Mouse (Mus musculus) stomach, embryonic 16.5 days (tissue): ENCODE results near the gene Csf1. TPM values are rescaled to one million over a fixed set of nuclear protein-coding genes. Genes with fewer than 3 reads are reported as not detected.

Experiments used
- ATAC-seq: fragments of 200-750 bp; cut with Nextera tagmentation; 2 replicates; pipeline ENCODE4 v1.8.0; 2017; ENCODE audit warnings: moderate number of reproducible peaks, moderate TSS enrichment; ENCODE audit not compliant: insufficient read depth, low FRiP score
- H3K27ac ChIP-seq: fragments of 300-500 bp; sonication (generic); 2 replicates; pipeline ENCODE4 v1.5.1; 2014; ENCODE audit warnings: low read length
- H3K27me3 ChIP-seq: fragments of 300-500 bp; sonication (generic); 2 replicates; pipeline ENCODE4 v1.6.1; 2014; ENCODE audit warnings: low read length, control low read depth, mixed read lengths; ENCODE audit not compliant: control insufficient read depth, insufficient read depth
- H3K36me3 ChIP-seq: fragments of 300-500 bp; sonication (generic); 2 replicates; pipeline ENCODE4 v1.6.1; 2014; ENCODE audit warnings: low read length; ENCODE audit not compliant: control insufficient read depth, insufficient read depth
- H3K4me1 ChIP-seq: fragments of 300-500 bp; sonication (generic); 2 replicates; pipeline ENCODE4 v1.6.1; 2014; ENCODE audit warnings: low read length, control low read depth, mixed read lengths; ENCODE audit not compliant: control insufficient read depth, insufficient read depth
- H3K4me2 ChIP-seq: fragments of 300-500 bp; sonication (generic); 2 replicates; pipeline ENCODE4 v1.6.1; 2014; ENCODE audit warnings: low read depth, low read length, mixed read lengths
- H3K4me3 ChIP-seq: fragments of 300-500 bp; sonication (generic); replicated peaks from 2 replicates; pipeline ENCODE4 v1.5.1; 2014; ENCODE audit warnings: mild to moderate bottlenecking, low read length
- H3K9ac ChIP-seq: fragments of 300-500 bp; sonication (generic); 2 replicates; pipeline ENCODE4 v1.6.1; 2014; ENCODE audit warnings: low read length
- H3K9me3 ChIP-seq: fragments of 300-500 bp; sonication (generic); replicated peaks from 2 replicates; pipeline ENCODE4 v1.6.1; 2016; ENCODE audit warnings: low read length, control low read depth; ENCODE audit not compliant: control insufficient read depth
- WGBS: fragments of 180-500 bp; shearing (Covaris S2); extraction: QIAGEN DNeasy Blood & Tissue Kit; methylation state at CpG from one replicate; pipeline ENCODE4 v1.1.7; 2014; 5-methylcytosine and 5-hydroxymethylcytosine counted together
- polyA plus RNA-seq: library from polyadenylated mRNA; unstranded; fragments of >200 nt; fragmentation: Nextera tagmentation; extraction: Ambion mirVana; gene quantifications from 2 replicates; pipeline ENCODE4 v1.2.1, GENCODE M21; 2015

The Csf1 gene
- polyA plus RNA-seq, 1 experiment from 2014 or later = 20.2 TPM

DNA sequence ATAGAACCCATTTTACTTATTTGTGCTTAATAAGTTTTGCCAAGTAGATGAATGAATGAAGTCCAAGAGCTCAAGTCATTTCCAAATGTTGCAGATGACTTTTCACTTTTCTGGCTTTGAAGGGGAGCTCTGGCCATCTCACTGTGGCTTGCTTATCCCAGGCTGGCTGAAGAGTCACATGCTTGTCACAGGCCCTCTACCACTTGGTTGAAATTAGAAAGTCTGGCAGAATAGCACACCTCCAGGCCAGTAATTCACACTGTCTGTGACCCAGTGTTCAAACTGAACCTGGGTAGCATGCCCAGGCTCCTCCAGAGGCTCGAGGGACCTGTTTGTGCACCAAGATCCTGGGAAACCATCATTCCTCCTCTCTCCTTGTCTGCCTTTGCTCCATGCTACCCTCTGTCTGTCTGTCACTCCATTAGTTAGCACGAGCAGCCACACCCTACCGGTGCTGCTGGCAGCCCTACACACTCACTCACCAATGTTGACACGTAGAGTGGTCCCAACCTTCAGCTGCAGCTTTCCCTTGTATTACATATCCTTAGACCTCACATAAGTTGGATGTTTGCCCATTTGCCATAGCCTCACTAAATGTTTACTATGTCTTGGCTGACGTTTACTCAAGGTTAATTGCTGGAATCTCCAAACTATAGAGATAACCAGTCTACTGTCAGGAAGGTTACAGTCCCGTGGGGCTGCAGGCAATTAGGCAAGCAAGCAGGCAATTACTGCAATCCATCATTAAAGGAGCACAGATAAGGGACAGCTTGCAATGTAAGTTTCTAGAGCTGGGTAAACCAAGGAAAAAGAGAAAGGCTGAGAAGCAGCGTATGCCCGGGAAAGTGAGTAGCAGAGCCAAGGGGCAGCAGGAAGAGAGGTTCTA is 8.1 kb upstream of the Csf1 start:
- Histone ChIP-seq H3K4me3 (no peak overlapping the region), H3K27me3 (no peaks in the 10 kb centered on the region), H3K9ac (no peak overlapping the region), H3K27ac (no peak overlapping the region), H3K36me3 (no peaks in the 10 kb centered on the region), H3K9me3 (no peaks in the 10 kb centered on the region), H3K4me1 (peaks cover 16% of the 10 kb centered on the region), H3K4me2 (no peak overlapping the region)
- ATAC-seq = no peak; the same call in 1 of the 2 replicates
- WGBS = 17% methylated on average over 8 of the region's 8 CpGs

DNA sequence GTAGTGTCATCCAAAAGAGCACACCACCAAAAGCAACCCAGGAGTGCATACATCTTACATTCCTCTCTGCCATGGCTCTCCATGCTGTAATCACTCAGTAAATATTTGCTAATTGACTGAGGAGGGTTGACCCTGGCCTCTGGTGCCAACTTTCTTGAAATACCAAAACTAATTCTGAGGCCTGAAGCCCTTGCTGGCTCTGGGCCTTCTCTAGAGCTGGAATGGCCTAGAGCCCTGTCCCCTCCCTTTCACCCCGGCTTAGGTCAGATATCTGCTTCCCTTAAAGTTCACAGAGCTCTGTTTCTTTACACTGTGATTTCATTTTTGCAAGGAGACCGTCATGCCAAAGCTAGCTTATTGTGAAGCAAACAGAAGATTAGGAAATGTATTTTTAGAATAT is 6.5 kb upstream of the Csf1 start:
- no peak overlapping the region for H3K27ac ChIP-seq
- WGBS = 41% methylated on average over 2 of the region's 2 CpGs

DNA sequence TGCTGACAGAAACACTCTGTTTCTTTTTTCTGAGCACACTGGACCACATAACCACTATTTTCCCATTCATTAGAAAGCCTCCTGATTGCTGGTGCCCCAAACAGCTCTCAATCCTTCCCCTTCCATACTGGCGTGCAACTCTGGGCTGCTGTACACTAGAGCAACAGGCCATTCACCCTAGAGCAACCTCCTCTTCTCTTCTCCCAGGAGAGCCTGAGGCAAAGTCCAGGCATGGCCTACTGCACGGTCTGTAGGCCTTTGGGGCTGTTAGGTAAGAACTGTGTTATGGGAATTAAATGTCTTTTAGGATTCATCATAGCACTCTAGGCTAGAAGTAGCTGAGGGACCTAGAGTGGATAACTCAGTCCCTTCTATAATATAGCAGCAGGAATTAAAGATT is 5.7 kb upstream of the Csf1 start:
- no peaks in the 10 kb centered on the region for H3K9me3 ChIP-seq
- H3K27ac ChIP-seq = no peak overlapping the region
- no peaks in the 10 kb centered on the region for H3K36me3 ChIP-seq
- no peak for ATAC-seq
- H3K4me3 ChIP-seq = no peak overlapping the region
- H3K4me1 ChIP-seq = peaks cover 16% of the 10 kb centered on the region
- no peak overlapping the region for H3K9ac ChIP-seq
- H3K27me3 ChIP-seq = 0 out of 2 replicates have a peak, but pooled peaks cover 2% of the 10 kb centered on the region
- WGBS = 81% methylated on average over 2 of the region's 2 CpGs
- no peak overlapping the region for H3K4me2 ChIP-seq

More for the DNA sequence above, 6.5 kb upstream of the Csf1 start:
- no peak overlapping the region for H3K4me3 ChIP-seq
- no peaks in the 10 kb centered on the region for H3K9me3 ChIP-seq
- peaks cover 16% of the 10 kb centered on the region for H3K4me1 ChIP-seq
- H3K36me3 ChIP-seq = no peaks in the 10 kb centered on the region
- no peak overlapping the region for H3K9ac ChIP-seq
- H3K4me2 ChIP-seq = no peak overlapping the region
- 0 out of 2 replicates have a peak, but pooled peaks cover 2% of the 10 kb centered on the region for H3K27me3 ChIP-seq
- peak; percentile 61; the same call in 1 of the 2 replicates for ATAC-seq

DNA sequence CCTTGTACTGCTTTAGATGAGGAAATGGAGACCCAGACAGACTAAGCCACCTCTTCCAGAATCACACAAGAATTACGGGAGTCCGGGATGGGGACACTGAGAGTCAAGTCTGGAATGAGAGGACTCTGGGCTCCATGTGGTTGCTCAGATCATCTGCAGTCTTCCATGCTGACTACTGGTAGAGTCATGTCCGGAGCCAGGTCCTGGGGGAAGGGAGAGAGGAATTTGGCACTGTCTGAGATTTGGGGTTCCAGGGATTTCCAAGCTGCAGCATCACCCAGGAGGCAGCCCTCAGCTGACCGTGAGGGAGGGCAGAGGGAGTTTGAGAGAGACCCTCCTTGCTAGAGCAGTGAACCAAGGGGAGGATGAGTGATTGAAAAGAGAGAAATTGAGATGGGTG is 3.3 kb upstream of the Csf1 start:
- no peak overlapping the region for H3K4me2 ChIP-seq
- WGBS = 70% methylated on average over 4 of the region's 4 CpGs

DNA sequence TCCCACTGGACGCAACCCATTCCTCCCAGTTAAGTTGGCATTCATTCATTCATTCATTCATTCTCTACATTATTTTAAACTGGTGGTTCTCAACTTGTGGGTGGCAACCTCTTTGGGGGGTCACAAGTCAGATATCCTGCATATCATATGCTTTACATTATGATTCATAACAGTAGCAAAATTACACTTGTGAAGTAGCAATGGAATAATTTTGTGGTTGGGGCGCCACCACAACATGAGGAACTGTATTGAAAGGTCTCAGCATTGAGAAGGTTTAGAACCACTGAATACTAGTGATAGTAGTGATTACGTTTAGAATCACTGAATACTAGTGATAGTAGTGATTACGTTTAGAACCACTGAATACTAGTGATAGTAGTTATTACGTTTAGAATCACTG is 1.2 kb upstream of the Csf1 start:
- Histone ChIP-seq H3K27ac (no peak overlapping the region), H3K4me1 (peaks cover 22% of the 10 kb centered on the region), H3K4me3 (no peak overlapping the region), H3K9me3 (no peaks in the 10 kb centered on the region), H3K9ac (no peak overlapping the region), H3K27me3 (0 out of 2 replicates have a peak, but pooled peaks cover 2% of the 10 kb centered on the region), H3K4me2 (no peak overlapping the region), H3K36me3 (no peaks in the 10 kb centered on the region)
- WGBS = 93% methylated on average over 5 of the region's 5 CpGs
- no peak for ATAC-seq

More for the DNA sequence above, 3.3 kb upstream of the Csf1 start:
- Histone ChIP-seq H3K27me3 (0 out of 2 replicates have a peak, but pooled peaks cover 2% of the 10 kb centered on the region), H3K4me3 (no peak overlapping the region), H3K9me3 (no peaks in the 10 kb centered on the region), H3K36me3 (no peaks in the 10 kb centered on the region), H3K27ac (no peak overlapping the region), H3K9ac (no peak overlapping the region), H3K4me1 (peaks cover 24% of the 10 kb centered on the region)
- ATAC-seq = no peak

DNA sequence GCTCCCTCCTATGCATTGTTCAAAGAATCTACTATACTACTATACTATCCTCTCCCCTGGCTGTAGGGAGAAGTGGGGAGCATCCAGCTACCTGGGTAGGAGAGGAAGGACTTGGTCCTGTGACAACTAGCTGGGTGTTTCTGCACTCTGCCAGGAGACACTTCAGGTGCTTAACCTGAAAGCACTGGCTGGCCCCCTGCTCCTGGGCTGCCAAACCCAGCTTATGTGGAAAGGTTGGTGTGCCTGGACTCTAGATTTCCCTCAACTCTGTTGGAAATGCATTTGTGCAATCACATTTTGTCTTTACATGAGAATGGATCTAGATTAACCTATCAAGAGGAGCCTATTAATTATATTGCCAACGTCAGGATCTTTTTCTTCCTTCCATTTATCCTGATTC is 502 bp upstream of the Csf1 start:
- H3K4me2 ChIP-seq = peak overlapping the region; percentile 84
- H3K27ac ChIP-seq = peak overlapping the region; percentile 90
- WGBS = 45% methylated on average over 1 of the region's 1 CpGs
- H3K36me3 ChIP-seq = no peaks in the 10 kb centered on the region
- peak overlapping the region; percentile 76 for H3K4me3 ChIP-seq
- H3K4me1 ChIP-seq = peaks cover 22% of the 10 kb centered on the region
- ATAC-seq = no peak
- no peaks in the 10 kb centered on the region for H3K9me3 ChIP-seq
- peak overlapping the region; percentile 93; the same call in 1 of the 2 replicates for H3K9ac ChIP-seq
- 0 out of 2 replicates have a peak, but pooled peaks cover 2% of the 10 kb centered on the region for H3K27me3 ChIP-seq

DNA sequence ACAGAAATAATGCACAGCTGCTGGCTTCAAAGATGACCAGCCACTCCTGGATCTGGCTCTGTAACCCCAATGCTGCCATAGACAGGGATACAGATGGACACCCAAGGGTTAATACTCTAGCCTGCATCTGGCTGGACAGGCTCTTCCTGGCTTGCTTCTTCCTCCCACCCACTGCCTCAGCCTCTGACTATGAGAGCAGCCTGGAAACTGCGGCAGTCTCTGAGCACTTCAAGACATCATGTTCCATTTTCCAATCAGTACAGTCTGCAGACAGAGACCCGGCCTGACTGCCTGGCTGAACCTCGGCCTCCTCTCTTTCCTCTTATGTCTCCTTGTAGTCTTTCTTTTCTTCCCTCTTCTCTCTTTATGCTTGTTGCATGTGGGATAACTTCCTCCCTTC is 1.6 kb downstream of the Csf1 start:
- H3K4me2 ChIP-seq = peak overlapping the region; percentile 84
- ATAC-seq = no peak
- H3K9me3 ChIP-seq = no peaks in the 10 kb centered on the region
- H3K4me3 ChIP-seq = peak overlapping the region; percentile 76
- peak overlapping the region; percentile 93 for H3K9ac ChIP-seq
- H3K27ac ChIP-seq = peak overlapping the region; percentile 90; the same call in 1 of the 2 replicates
- no peaks in the 10 kb centered on the region for H3K36me3 ChIP-seq
- 0 out of 2 replicates have a peak, but pooled peaks cover 2% of the 10 kb centered on the region for H3K27me3 ChIP-seq
- H3K4me1 ChIP-seq = peaks cover 22% of the 10 kb centered on the region
- WGBS = 20% methylated on average over 3 of the region's 3 CpGs

DNA sequence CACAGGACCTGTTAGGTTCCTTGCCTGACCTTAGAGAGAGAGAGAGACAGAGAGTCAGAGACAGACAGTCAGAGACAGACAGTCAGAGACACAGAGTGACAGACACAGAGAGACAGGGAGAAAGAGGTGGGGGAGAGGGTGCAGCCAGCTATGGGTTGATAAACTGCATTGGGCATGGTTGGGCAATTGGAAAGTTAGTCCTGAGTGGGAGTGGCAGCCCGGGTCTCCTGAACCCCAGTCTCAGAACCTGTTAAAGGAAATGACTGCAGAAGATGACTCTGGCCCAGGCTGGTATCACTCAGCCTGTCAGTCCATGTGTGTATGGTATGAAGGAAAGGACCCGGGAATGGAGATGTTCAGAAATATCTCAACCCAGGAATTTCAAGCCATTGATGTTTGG is 2.1 kb downstream of the Csf1 start:
- no peak overlapping the region for H3K27ac ChIP-seq
- 39% methylated on average over 2 of the region's 2 CpGs for WGBS
- peak overlapping the region; percentile 93 for H3K9ac ChIP-seq
- no peaks in the 10 kb centered on the region for H3K36me3 ChIP-seq
- ATAC-seq = no peak
- no peaks in the 10 kb centered on the region for H3K9me3 ChIP-seq
- H3K27me3 ChIP-seq = 0 out of 2 replicates have a peak, but pooled peaks cover 2% of the 10 kb centered on the region
- peak overlapping the region; percentile 76 for H3K4me3 ChIP-seq
- H3K4me2 ChIP-seq = peak overlapping the region; percentile 84
- H3K4me1 ChIP-seq = peaks cover 22% of the 10 kb centered on the region
